Mouse (Mus musculus) stomach, postnatal 0 days (tissue): ENCODE data around the gene Ssc5d.

Experiments used
- CTCF ChIP-seq: IDR thresholded peaks from 2 replicates; pipeline ENCODE4 v1.5.1; 2016; ENCODE audit warnings: antibody characterized with exemption, low read depth, mild to moderate bottlenecking, moderate library complexity
- EP300 ChIP-seq: optimal IDR thresholded peaks from 2 replicates; pipeline ENCODE3; 2016; ENCODE audit warnings: antibody characterized with exemption

GRCm38 (mm10) chr7:4934160-4934914 lies 8.8 kb downstream of the Ssc5d start:
- TF ChIP-seq CTCF (peak; percentile 44), EP300 (no peak)
